In genomic region chr2:32655394-32655744, GRCm38 (mm10) we compare ENCODE assay signal across 8 mouse cellular contexts. TPM values are rescaled to one million over a fixed set of nuclear protein-coding genes. Genes with fewer than 3 reads are reported as not detected.
DNase-seq lines count a peak whose midpoint lies in the region; ATAC-seq lines count a peak whose summit lies in the region.
"Had no signal": no experiment of that assay in that cellular context is flagged by ENCODE, and none has a peak within 500 bp of the region (broad histone marks: within the 10 kb centered on the region; RNA-seq: fewer than 3 reads in every experiment).

No protein-coding gene starts in this region.

- H3K4me2 ChIP-seq in kidney, embryonic 16.5 days (replicated peaks; ENCODE audit: low read depth, low read length), result no peak overlapping the region
- H3K4me2 ChIP-seq in embryonic facial prominence, embryonic 15.5 days (replicated peaks), result no peak overlapping the region
- no peak overlapping the region for H3K4me2 ChIP-seq in liver, embryonic 13.5 days
- H3K4me2 ChIP-seq in midbrain, embryonic 15.5 days, result no peak overlapping the region

- 71% methylated on average over 3 of the region's 3 CpGs for WGBS in kidney, embryonic 16.5 days
- 67% methylated on average over 3 of the region's 3 CpGs for WGBS in embryonic facial prominence, embryonic 15.5 days
- 62% methylated on average over 3 of the region's 3 CpGs for WGBS in liver, embryonic 13.5 days (ENCODE audit: insufficient replicate concordance)
- WGBS in midbrain, embryonic 15.5 days, result 89% methylated on average over 3 of the region's 3 CpGs

- DNase-seq in kidney, adult 9 months, result no peak
- peak; percentile 62 for DNase-seq in adipocyte (ENCODE audit: low spot score)
- DNase-seq in liver, embryonic 13.5 days, result no peak
- no peak for DNase-seq in T-cell, adult 2 months (ENCODE audit: low spot score)
- DNase-seq: cerebellum, postnatal 14 days had no signal

- peaks cover 30% of the 10 kb centered on the region for H3K4me1 ChIP-seq in kidney, embryonic 16.5 days (ENCODE audit: insufficient read depth, low read length)
- peaks cover 29% of the 10 kb centered on the region for H3K4me1 ChIP-seq in embryonic facial prominence, embryonic 15.5 days
- peaks cover 68% of the 10 kb centered on the region for H3K4me1 ChIP-seq in liver, embryonic 13.5 days (replicated peaks)
- H3K4me1 ChIP-seq in midbrain, embryonic 15.5 days, result no peaks in the 10 kb centered on the region

- no peak overlapping the region for H3K4me3 ChIP-seq in kidney, embryonic 16.5 days (ENCODE audit: low read length)
- no peak overlapping the region for H3K4me3 ChIP-seq in embryonic facial prominence, embryonic 15.5 days (replicated peaks)
- H3K4me3 ChIP-seq in liver, embryonic 13.5 days (replicated peaks), result no peak overlapping the region
- H3K4me3 ChIP-seq in midbrain, embryonic 15.5 days, result no peak overlapping the region

- H3K27ac ChIP-seq in kidney, embryonic 16.5 days (ENCODE audit: low read length), result peak overlapping the region; percentile 83
- peak overlapping the region; percentile 71 for H3K27ac ChIP-seq in embryonic facial prominence, embryonic 15.5 days (replicated peaks)
- peak overlapping the region; percentile 41 for H3K27ac ChIP-seq in liver, embryonic 13.5 days
- H3K27ac ChIP-seq in midbrain, embryonic 15.5 days, result no peak overlapping the region

- no peaks in the 10 kb centered on the region for H3K27me3 ChIP-seq in kidney, embryonic 16.5 days (ENCODE audit: insufficient read depth, low read length)
- H3K27me3 ChIP-seq in embryonic facial prominence, embryonic 15.5 days, result no peaks in the 10 kb centered on the region
- H3K27me3 ChIP-seq in liver, embryonic 13.5 days, result no peaks in the 10 kb centered on the region
- no peaks in the 10 kb centered on the region for H3K27me3 ChIP-seq in midbrain, embryonic 15.5 days (replicated peaks)

- no peaks in the 10 kb centered on the region for H3K9me3 ChIP-seq in kidney, embryonic 16.5 days (ENCODE audit: low read length)
- H3K9me3 ChIP-seq in embryonic facial prominence, embryonic 15.5 days (replicated peaks), result no peaks in the 10 kb centered on the region
- no peaks in the 10 kb centered on the region for H3K9me3 ChIP-seq in liver, embryonic 13.5 days (replicated peaks)
- no peaks in the 10 kb centered on the region for H3K9me3 ChIP-seq in midbrain, embryonic 15.5 days

- H3K36me3 ChIP-seq in kidney, embryonic 16.5 days (ENCODE audit: insufficient read depth, low read length), result no peaks in the 10 kb centered on the region
- H3K36me3 ChIP-seq in embryonic facial prominence, embryonic 15.5 days, result 0 out of 2 replicates have a peak, but pooled peaks cover 13% of the 10 kb centered on the region
- no peaks in the 10 kb centered on the region; the same call in 1 of the 2 replicates for H3K36me3 ChIP-seq in liver, embryonic 13.5 days
- no peaks in the 10 kb centered on the region for H3K36me3 ChIP-seq in midbrain, embryonic 15.5 days (replicated peaks)

- ATAC-seq in kidney, embryonic 16.5 days (ENCODE audit: low FRiP score, low TSS enrichment), result no peak
- no peak for ATAC-seq in embryonic facial prominence, embryonic 15.5 days (ENCODE audit: insufficient number of reproducible peaks, low FRiP score, low TSS enrichment, low read depth)
- no peak for ATAC-seq in liver, embryonic 13.5 days (ENCODE audit: low read depth)
- no peak for ATAC-seq in midbrain, embryonic 15.5 days (replicated peaks)

- H3K9ac ChIP-seq in kidney, embryonic 16.5 days (replicated peaks; ENCODE audit: low read length), result no peak overlapping the region
- H3K9ac ChIP-seq in embryonic facial prominence, embryonic 15.5 days, result no peak overlapping the region
- H3K9ac ChIP-seq in liver, embryonic 13.5 days, result no peak overlapping the region
- H3K9ac ChIP-seq in midbrain, embryonic 15.5 days, result no peak overlapping the region

RNA-seq across cellular contexts. Expression of gene Eng, which starts 9.0 kb away (rescaled TPM):
- polyA plus RNA-seq in kidney, embryonic 16.5 days (2015; fragmentation: Nextera tagmentation; extraction: Ambion mirVana), result 93.6 and 98.7 TPM in 2 replicates
- polyA plus RNA-seq in embryonic facial prominence, embryonic 15.5 days (2015; fragmentation: Nextera tagmentation; extraction: Ambion mirVana), result 83.8 and 86.3 TPM in 2 replicates
- 20.6 and 23.4 TPM in 2 replicates for polyA plus RNA-seq in liver, embryonic 13.5 days (2015; fragmentation: Nextera tagmentation; extraction: Ambion mirVana)
- 32.4 and 32.8 TPM in 2 replicates for polyA plus RNA-seq in midbrain, embryonic 15.5 days (2015; fragmentation: Nextera tagmentation; extraction: Ambion mirVana)

RNA-seq across cellular contexts. Expression of gene Ak1, which starts 33.8 kb away (rescaled TPM):
- 35.7 and 39.1 TPM in 2 replicates for polyA plus RNA-seq in kidney, embryonic 16.5 days (2015; fragmentation: Nextera tagmentation; extraction: Ambion mirVana)
- polyA plus RNA-seq in embryonic facial prominence, embryonic 15.5 days (2015; fragmentation: Nextera tagmentation; extraction: Ambion mirVana), result 67.9 and 83.8 TPM in 2 replicates
- 2.2 and 2.3 TPM in 2 replicates for polyA plus RNA-seq in liver, embryonic 13.5 days (2015; fragmentation: Nextera tagmentation; extraction: Ambion mirVana)
- 97.6 and 101 TPM in 2 replicates for polyA plus RNA-seq in midbrain, embryonic 15.5 days (2015; fragmentation: Nextera tagmentation; extraction: Ambion mirVana)

RNA-seq across cellular contexts. Expression of gene Fpgs, which starts 48.6 kb away (rescaled TPM):
- 42.3 and 45.1 TPM in 2 replicates for polyA plus RNA-seq in kidney, embryonic 16.5 days (2015; fragmentation: Nextera tagmentation; extraction: Ambion mirVana)
- polyA plus RNA-seq in embryonic facial prominence, embryonic 15.5 days (2015; fragmentation: Nextera tagmentation; extraction: Ambion mirVana), result 31.6 and 33.2 TPM in 2 replicates
- 31.1 and 32.9 TPM in 2 replicates for polyA plus RNA-seq in liver, embryonic 13.5 days (2015; fragmentation: Nextera tagmentation; extraction: Ambion mirVana)
- 23.2 and 25.1 TPM in 2 replicates for polyA plus RNA-seq in midbrain, embryonic 15.5 days (2015; fragmentation: Nextera tagmentation; extraction: Ambion mirVana)

RNA-seq across cellular contexts. Expression of gene St6galnac6, which starts 55.9 kb away (rescaled TPM):
- 18.5 and 18.6 TPM in 2 replicates for polyA plus RNA-seq in kidney, embryonic 16.5 days (2015; fragmentation: Nextera tagmentation; extraction: Ambion mirVana)
- polyA plus RNA-seq in embryonic facial prominence, embryonic 15.5 days (2015; fragmentation: Nextera tagmentation; extraction: Ambion mirVana), result 26.9 and 27.7 TPM in 2 replicates
- polyA plus RNA-seq in liver, embryonic 13.5 days (2015; fragmentation: Nextera tagmentation; extraction: Ambion mirVana), result 10.0 and 12.8 TPM in 2 replicates
- polyA plus RNA-seq in midbrain, embryonic 15.5 days (2015; fragmentation: Nextera tagmentation; extraction: Ambion mirVana), result 24.2 and 26.9 TPM in 2 replicates

RNA-seq across cellular contexts. Expression of gene Cdk9, which starts 57.5 kb away (rescaled TPM):
- polyA plus RNA-seq in kidney, embryonic 16.5 days (2015; fragmentation: Nextera tagmentation; extraction: Ambion mirVana), result 113 and 115 TPM in 2 replicates
- 105 and 106 TPM in 2 replicates for polyA plus RNA-seq in embryonic facial prominence, embryonic 15.5 days (2015; fragmentation: Nextera tagmentation; extraction: Ambion mirVana)
- 60.4 TPM in 2 replicates for polyA plus RNA-seq in liver, embryonic 13.5 days (2015; fragmentation: Nextera tagmentation; extraction: Ambion mirVana)
- polyA plus RNA-seq in midbrain, embryonic 15.5 days (2015; fragmentation: Nextera tagmentation; extraction: Ambion mirVana), result 73.5 and 76.5 TPM in 2 replicates

Comparison
In these comparisons a context has a peak if more than half of its experiments do, and no peak if none do; other contexts are left out.
1. RNA of gene Ak1, which starts 33.8 kb away (polyA plus RNA-seq): 97.6 to 101 TPM in midbrain, embryonic 15.5 days, 67.9 to 83.8 TPM in embryonic facial prominence, embryonic 15.5 days and 35.7 to 39.1 TPM in kidney, embryonic 16.5 days; 2.2 to 2.3 TPM in liver, embryonic 13.5 days; every median in the first group is over 10 times any median in the second.